Mouse (Mus musculus) lung, embryonic 15.5 days (tissue): Measurements from ENCODE around the gene Hcn2. TPM values are rescaled to one million over a fixed set of nuclear protein-coding genes. Genes with fewer than 3 reads are reported as not detected.

Experiments used
- ATAC-seq: fragments of 200-750 bp; cut with Nextera tagmentation; 2 replicates; pipeline ENCODE4 v1.8.0; 2017; ENCODE audit warnings: moderate number of reproducible peaks, borderline replicate concordance; ENCODE audit not compliant: low FRiP score, low TSS enrichment; ENCODE audit errors: extremely low read depth
- H3K27ac ChIP-seq: fragments of 300-500 bp; sonication (generic); 2 replicates; pipeline ENCODE4 v1.5.1; 2015; ENCODE audit warnings: moderate library complexity, mild to moderate bottlenecking, inconsistent platforms
- H3K27me3 ChIP-seq: fragments of 300-500 bp; sonication (generic); 2 replicates; pipeline ENCODE4 v1.6.1; 2015; ENCODE audit warnings: inconsistent platforms
- H3K36me3 ChIP-seq: fragments of 300-500 bp; sonication (generic); 2 replicates; pipeline ENCODE4 v1.6.1; 2015; ENCODE audit warnings: inconsistent platforms
- H3K4me1 ChIP-seq: fragments of 300-500 bp; sonication (generic); 2 replicates; pipeline ENCODE4 v1.6.1; 2015; ENCODE audit warnings: inconsistent platforms
- H3K4me2 ChIP-seq: fragments of 300-500 bp; sonication (generic); 2 replicates; pipeline ENCODE4 v1.6.1; 2015; ENCODE audit warnings: inconsistent platforms, mild to moderate bottlenecking, moderate library complexity
- H3K4me3 ChIP-seq: fragments of 300-500 bp; sonication (generic); 2 replicates; pipeline ENCODE4 v1.5.1; 2015; ENCODE audit warnings: mild to moderate bottlenecking, inconsistent platforms
- H3K9ac ChIP-seq: fragments of 300-500 bp; sonication (generic); 2 replicates; pipeline ENCODE4 v1.6.1; 2015; ENCODE audit warnings: inconsistent platforms
- H3K9me3 ChIP-seq: fragments of 300-500 bp; sonication (generic); 2 replicates; pipeline ENCODE4 v1.6.1; 2016; ENCODE audit warnings: inconsistent platforms
- WGBS: fragments of 180-500 bp; shearing (Covaris S2); methylation state at CpG from one replicate; pipeline ENCODE4 v1.1.7; 2015; 5-methylcytosine and 5-hydroxymethylcytosine counted together
- polyA plus RNA-seq: library from polyadenylated mRNA; unstranded; fragments of >200 nt; fragmentation: Nextera tagmentation; extraction: Ambion mirVana; gene quantifications from 2 replicates; pipeline ENCODE4 v1.2.1, GENCODE M21; 2015

The Hcn2 gene
- polyA plus RNA-seq, 1 experiment from 2014 or later = 0.10 TPM

DNA sequence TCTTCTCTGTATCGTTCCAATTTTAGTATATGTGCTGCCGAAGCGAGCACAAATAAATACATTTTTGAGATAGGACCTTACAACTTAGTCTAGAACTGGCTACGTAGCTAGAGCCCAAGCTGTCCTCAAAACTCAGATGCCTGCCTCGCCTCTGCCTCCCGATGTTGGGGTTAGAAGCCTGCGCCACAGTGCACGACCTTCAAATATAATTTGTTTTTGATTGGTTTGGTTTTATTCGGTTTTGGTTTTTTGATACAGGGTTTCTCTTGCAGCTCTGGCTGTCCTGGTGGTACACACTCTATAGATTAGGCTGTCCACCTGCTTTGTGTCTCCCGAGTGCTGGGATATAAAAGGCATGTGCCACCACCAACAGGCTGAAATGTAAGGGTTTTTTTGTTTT, 12.9 kb upstream of the Hcn2 start:
- peak overlapping the region; percentile 58 for H3K4me2 ChIP-seq
- H3K9me3 ChIP-seq = no peaks in the 10 kb centered on the region
- peaks cover 58% of the 10 kb centered on the region for H3K4me1 ChIP-seq
- no peaks in the 10 kb centered on the region for H3K27me3 ChIP-seq
- no peaks in the 10 kb centered on the region; the same call in 1 of the 2 replicates for H3K36me3 ChIP-seq
- peak overlapping the region; percentile 86 for H3K27ac ChIP-seq
- peak overlapping the region; percentile 90 for H3K4me3 ChIP-seq
- 72% methylated on average over 10 of the region's 10 CpGs for WGBS
- ATAC-seq = no peak
- H3K9ac ChIP-seq = no peak overlapping the region

DNA sequence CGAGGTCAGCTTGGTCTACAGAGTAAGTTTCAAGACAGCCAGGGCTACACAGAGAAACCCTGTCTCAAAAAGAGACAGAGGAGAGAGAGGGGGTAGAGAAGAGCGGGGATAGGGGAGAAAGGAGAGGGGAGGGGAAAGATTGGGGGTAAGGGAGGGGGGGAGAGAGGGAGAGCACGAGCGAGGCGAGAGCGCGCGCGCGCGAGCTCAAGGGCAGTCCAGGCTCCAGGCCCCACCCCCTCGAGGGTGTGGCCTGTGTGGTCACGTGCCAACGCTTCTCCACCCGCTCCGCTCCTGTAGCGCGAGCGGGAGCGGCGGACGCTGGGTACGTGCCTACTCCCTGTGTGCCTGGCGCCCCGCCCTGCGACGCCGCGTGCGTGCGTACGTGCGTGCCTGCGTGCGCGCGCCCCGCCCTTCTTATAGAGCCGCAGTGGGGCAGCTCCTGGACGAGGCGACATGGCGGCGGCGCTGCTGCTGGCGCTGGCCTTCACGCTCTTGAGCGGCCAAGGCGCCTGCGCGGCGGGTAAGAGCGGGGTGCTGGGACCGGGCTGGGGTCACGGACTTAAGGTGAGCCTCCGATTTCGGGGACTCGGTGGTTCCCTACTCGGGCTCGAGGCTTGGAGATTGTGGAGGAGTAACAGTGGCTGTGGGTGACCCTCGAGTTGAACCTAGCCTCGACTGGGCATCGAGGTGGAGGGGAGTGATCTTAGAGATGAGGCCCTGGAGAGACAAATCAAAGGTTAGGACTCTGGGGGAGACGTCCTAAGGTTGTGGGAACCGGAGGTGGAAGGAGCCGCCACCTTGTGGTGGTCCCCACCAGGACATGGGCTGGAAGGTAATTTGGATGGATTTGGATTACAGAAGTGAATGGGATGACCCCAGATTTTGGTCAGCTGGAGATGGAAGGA, 12.1 kb upstream of the Hcn2 start, which contains the start of gene Bsg:
Bsg (plus strand) TSS at position 427 of the 905 bp plus-strand sequence.
- Histone ChIP-seq H3K27me3 (no peaks in the 10 kb centered on the region), H3K4me2 (peak within 1 kb of the TSS; percentile 70), H3K9ac (peak within 1 kb of the TSS; percentile 96), H3K27ac (peak within 1 kb of the TSS; percentile 86), H3K36me3 (peaks cover 7% of the 10 kb centered on the region; the same call in 1 of the 2 replicates), H3K4me1 (peaks cover 62% of the 10 kb centered on the region), H3K9me3 (no peaks in the 10 kb centered on the region), H3K4me3 (peak within 1 kb of the TSS; percentile 90)
- peak; percentile 95 for ATAC-seq
- WGBS = under 1% methylated on average over 65 of the region's 65 CpGs

DNA sequence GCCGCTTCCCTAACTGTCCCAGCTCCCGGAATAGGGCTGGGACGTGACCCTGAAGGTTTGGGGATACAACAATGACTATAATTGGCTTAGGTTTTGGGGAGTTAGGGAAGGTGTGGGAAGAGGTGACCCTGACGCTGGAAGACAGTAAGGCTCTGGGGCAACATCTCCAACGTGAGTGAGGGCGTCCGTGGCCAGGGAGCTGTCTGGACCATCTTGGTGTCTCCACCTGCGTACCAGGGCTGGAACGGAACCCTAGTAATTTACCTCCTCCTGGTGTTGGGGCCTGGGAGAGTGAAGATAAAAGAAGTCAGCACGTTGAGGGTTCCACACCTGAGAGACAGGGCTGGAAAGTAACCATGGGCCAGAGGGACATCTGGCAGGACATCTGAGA, 11.5 kb upstream of the Hcn2 start:
- no peak for ATAC-seq
- 2% methylated on average over 10 of the region's 10 CpGs for WGBS
- H3K9ac ChIP-seq = peak overlapping the region; percentile 96
- H3K4me2 ChIP-seq = peak overlapping the region; percentile 70
- H3K4me3 ChIP-seq = peak overlapping the region; percentile 90
- no peaks in the 10 kb centered on the region for H3K27me3 ChIP-seq
- peaks cover 62% of the 10 kb centered on the region for H3K4me1 ChIP-seq
- H3K9me3 ChIP-seq = no peaks in the 10 kb centered on the region
- H3K27ac ChIP-seq = peak overlapping the region; percentile 86
- peaks cover 14% of the 10 kb centered on the region for H3K36me3 ChIP-seq

DNA sequence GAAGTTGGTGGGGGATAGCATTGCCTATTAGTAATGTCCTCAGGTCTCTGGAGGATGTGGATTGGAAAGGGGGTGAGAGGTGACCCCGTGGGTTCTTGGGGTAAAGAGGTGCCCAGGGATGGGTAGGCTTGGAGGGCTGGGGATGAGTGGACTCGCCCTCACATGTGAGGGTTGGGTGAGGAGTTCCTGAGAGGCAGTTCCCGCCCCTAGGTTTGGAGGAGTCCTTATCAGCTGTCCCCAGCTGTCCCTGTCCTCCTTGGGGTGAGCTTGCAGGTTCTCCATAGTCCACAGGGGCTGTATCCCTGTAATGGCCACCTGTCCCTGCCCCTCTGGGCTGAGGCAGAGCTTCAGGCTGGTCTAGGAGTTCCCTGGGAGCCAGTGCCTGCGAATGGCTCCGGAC, 10.5 kb upstream of the Hcn2 start:
- peaks cover 24% of the 10 kb centered on the region for H3K36me3 ChIP-seq
- H3K9ac ChIP-seq = peak overlapping the region; percentile 96
- H3K27me3 ChIP-seq = no peaks in the 10 kb centered on the region
- no peaks in the 10 kb centered on the region for H3K9me3 ChIP-seq
- H3K4me1 ChIP-seq = peaks cover 57% of the 10 kb centered on the region
- no peak for ATAC-seq
- WGBS = 65% methylated on average over 5 of the region's 5 CpGs
- H3K4me3 ChIP-seq = peak overlapping the region; percentile 90
- peak overlapping the region; percentile 70 for H3K4me2 ChIP-seq
- H3K27ac ChIP-seq = no peak overlapping the region

DNA sequence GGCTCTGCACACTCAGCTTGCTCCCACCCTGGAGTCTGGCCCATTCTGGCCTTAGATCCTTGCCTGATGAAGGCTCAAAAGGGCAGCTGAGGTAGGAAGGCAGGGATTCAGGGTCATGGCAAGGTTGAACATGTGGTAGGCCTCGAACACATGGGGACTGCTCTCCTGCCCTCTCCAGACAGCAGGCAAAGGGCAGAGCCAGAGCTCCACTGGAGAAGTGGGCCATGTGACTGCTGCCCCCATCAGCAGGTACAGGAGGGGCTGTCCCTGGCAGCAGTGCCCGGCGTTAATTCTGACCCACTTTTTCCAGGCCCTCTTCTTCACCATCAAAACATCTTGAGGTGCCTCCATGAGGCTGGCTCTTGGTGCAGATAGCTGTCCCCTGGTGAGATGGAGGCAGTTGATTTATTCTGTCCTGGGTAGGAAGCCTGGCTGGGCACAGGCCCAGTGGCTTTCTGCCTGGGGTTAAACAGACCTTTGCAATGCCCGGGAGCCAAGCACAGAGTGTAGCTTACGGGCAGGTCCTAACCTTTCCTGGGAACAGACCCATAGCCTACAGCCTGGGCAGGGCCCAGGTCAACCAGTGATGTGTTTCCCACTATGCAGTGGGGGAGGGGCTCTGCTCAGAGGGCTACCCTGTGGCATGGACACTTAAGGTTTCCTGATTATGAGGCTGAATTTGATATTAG, 9.9 kb upstream of the Hcn2 start:
- ATAC-seq = no peak
- Histone ChIP-seq H3K27ac (no peak overlapping the region), H3K27me3 (no peaks in the 10 kb centered on the region), H3K9ac (peak overlapping the region; percentile 96), H3K4me1 (peaks cover 52% of the 10 kb centered on the region), H3K9me3 (no peaks in the 10 kb centered on the region), H3K4me3 (peak overlapping the region; percentile 90), H3K4me2 (peak overlapping the region; percentile 70), H3K36me3 (peaks cover 30% of the 10 kb centered on the region)
- 80% methylated on average over 5 of the region's 5 CpGs for WGBS

DNA sequence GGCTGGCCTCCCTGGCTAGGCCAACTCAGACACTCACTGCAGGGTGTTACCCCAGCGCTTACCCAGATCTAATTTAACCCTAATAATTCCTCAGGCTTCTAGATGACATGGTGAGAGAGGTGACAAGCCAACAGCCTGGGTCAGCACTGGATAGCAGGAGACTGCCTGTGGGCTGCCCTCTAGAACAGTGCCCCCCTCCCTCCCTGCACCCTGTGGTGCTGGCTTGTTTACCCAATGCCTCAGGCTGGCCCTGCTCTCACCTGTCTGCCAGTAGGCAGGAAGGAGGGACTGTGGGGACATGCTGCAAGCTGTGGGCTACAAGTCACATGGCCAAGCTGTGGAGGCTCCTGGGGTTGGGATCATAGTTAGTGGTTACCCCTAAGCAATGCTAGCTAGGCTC, 9.3 kb upstream of the Hcn2 start:
- WGBS = 67% methylated on average over 1 of the region's 1 CpGs
- H3K27ac ChIP-seq = no peak overlapping the region
- H3K4me2 ChIP-seq = 0 out of 2 replicates have a peak overlapping the region, but pooled peaks have one; percentile 70
- H3K9ac ChIP-seq = no peak overlapping the region
- no peaks in the 10 kb centered on the region for H3K27me3 ChIP-seq
- no peak overlapping the region for H3K4me3 ChIP-seq
- H3K9me3 ChIP-seq = no peaks in the 10 kb centered on the region
- peaks cover 46% of the 10 kb centered on the region for H3K4me1 ChIP-seq
- no peak for ATAC-seq
- H3K36me3 ChIP-seq = peaks cover 36% of the 10 kb centered on the region

DNA sequence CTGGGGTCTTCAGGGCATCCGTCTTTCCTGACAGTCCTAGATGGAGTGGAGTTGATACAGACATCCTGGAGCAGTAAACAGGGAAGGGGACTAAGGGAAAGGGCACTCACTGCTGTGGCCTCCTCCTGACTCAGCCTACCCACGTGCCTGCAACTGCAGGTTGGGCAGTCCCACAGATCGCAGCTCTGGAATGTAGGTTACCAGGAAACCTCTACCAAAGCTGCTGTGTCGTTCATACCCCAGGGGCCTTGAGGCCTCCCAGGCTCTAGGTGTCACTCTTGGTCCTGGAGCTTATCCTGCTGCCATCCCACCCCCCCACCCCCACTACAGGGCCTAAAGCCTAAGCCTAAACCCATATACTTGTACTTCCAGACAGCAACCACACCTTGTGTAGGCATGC, 8.7 kb upstream of the Hcn2 start:
- peaks cover 45% of the 10 kb centered on the region for H3K4me1 ChIP-seq
- 56% methylated on average over 4 of the region's 4 CpGs for WGBS
- H3K4me3 ChIP-seq = no peak overlapping the region
- H3K36me3 ChIP-seq = peaks cover 36% of the 10 kb centered on the region
- H3K9me3 ChIP-seq = no peaks in the 10 kb centered on the region
- no peak for ATAC-seq
- H3K4me2 ChIP-seq = no peak overlapping the region
- H3K27me3 ChIP-seq = no peaks in the 10 kb centered on the region
- no peak overlapping the region for H3K9ac ChIP-seq
- H3K27ac ChIP-seq = no peak overlapping the region

DNA sequence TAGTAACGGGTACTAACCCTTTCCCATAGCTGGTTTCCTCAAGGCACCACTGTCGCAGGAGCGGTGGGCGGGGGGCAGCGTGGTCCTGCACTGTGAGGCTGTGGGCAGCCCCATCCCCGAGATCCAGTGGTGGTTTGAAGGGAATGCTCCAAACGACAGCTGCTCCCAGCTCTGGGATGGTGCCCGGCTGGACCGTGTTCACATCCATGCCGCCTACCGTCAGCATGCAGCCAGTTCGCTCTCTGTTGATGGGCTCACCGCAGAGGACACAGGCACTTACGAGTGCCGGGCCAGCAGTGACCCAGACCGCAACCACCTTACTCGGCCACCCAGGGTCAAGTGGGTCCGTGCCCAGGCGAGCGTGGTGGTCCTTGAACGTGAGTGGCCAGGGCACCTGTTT, 7.8 kb upstream of the Hcn2 start:
- no peak overlapping the region for H3K4me3 ChIP-seq
- WGBS = 74% methylated on average over 21 of the region's 21 CpGs
- H3K36me3 ChIP-seq = peaks cover 36% of the 10 kb centered on the region
- no peak overlapping the region for H3K9ac ChIP-seq
- no peak overlapping the region for H3K27ac ChIP-seq
- no peak for ATAC-seq
- H3K4me1 ChIP-seq = peaks cover 44% of the 10 kb centered on the region
- H3K27me3 ChIP-seq = no peaks in the 10 kb centered on the region
- H3K4me2 ChIP-seq = no peak overlapping the region; the same call in 1 of the 2 replicates
- no peaks in the 10 kb centered on the region for H3K9me3 ChIP-seq

DNA sequence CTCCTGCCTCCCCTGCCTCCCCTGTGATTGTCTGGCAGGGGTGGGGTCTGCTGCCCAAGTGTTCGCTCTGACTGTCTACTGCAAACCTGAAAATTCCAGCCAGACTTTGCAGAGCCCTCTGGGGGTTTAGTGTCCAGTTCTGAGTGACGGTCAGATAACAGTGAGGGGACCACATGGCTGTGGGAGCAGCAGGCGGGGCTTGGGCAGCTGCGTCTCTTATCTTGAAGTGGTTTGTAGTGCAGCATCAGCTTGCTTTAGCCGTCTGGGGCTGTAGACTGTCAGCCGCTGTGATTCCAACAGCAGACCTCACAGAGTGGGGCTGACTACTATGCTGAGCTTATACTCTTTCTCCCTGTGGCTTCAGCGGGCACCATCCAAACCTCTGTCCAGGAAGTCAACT, 7.1 kb upstream of the Hcn2 start:
- peaks cover 43% of the 10 kb centered on the region for H3K4me1 ChIP-seq
- H3K9me3 ChIP-seq = no peaks in the 10 kb centered on the region
- no peaks in the 10 kb centered on the region for H3K27me3 ChIP-seq
- H3K27ac ChIP-seq = no peak overlapping the region
- WGBS = 44% methylated on average over 7 of the region's 7 CpGs
- H3K4me3 ChIP-seq = no peak overlapping the region
- ATAC-seq = no peak
- H3K9ac ChIP-seq = no peak overlapping the region
- H3K36me3 ChIP-seq = peaks cover 36% of the 10 kb centered on the region
- H3K4me2 ChIP-seq = no peak overlapping the region

DNA sequence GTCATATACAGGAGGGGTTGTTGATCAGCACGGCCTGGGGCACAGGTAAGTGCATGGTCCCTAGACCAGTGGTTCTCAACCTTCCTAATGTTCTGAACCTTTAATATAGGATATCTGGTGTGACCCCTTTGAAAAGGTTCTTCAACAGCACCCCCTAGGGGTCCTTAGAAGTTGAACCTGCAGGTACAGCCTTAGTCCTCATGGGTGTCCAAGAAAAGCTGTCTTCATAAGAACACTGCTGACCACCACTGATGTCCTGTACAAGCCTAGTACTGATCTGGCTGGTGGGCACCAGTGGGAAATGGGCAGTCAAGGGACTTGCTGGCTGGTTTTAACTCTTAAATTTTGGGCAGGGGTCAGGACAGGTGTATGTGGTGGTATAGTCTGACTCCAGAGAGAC, 4.4 kb upstream of the Hcn2 start:
- 68% methylated on average over 1 of the region's 1 CpGs for WGBS
- Histone ChIP-seq H3K36me3 (peaks cover 36% of the 10 kb centered on the region), H3K4me2 (no peak overlapping the region), H3K9me3 (no peaks in the 10 kb centered on the region), H3K27me3 (peaks cover 26% of the 10 kb centered on the region), H3K27ac (no peak overlapping the region), H3K9ac (no peak overlapping the region), H3K4me1 (peaks cover 29% of the 10 kb centered on the region), H3K4me3 (no peak overlapping the region)
- ATAC-seq = no peak; the same call in 1 of the 2 replicates

DNA sequence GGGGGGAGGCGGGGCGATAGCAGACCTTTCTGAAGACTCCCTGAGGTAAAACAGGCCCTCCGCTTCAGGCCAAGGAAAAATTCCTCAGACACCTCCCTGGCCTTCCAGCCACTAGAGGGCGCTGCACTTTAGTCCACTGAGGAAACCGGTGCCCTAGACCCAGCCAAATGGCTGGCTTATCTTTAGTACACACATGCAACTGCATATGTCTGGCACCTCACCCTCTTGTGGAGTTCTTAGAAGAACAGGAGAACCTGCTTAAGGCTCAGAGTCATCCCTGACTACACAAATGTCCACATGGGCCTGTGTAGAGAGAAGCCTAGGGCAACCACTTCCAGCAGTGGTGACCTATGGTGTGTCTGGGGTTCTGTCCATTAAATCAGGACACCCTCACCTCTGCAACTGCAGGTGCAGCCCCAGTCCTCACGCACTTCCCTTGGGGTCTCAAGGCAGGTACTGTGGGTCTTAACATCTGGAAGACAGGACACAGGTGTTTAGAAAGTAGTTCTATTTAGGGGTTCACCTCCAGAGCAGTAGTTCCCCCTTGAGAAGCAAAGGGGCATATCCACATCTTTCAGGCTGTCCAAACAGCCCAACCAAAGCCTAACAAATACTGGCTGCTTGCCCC, 3.8 kb upstream of the Hcn2 start:
- Histone ChIP-seq H3K4me1 (peaks cover 29% of the 10 kb centered on the region), H3K9me3 (no peaks in the 10 kb centered on the region), H3K36me3 (peaks cover 36% of the 10 kb centered on the region), H3K4me3 (no peak overlapping the region), H3K9ac (no peak overlapping the region), H3K27me3 (peaks cover 32% of the 10 kb centered on the region), H3K4me2 (no peak overlapping the region), H3K27ac (no peak overlapping the region)
- ATAC-seq = peak; percentile 32; the same call in 1 of the 2 replicates
- 23% methylated on average over 4 of the region's 6 CpGs for WGBS
